Mouse (Mus musculus): ENCODE results near the gene Gfer.

DNA sequence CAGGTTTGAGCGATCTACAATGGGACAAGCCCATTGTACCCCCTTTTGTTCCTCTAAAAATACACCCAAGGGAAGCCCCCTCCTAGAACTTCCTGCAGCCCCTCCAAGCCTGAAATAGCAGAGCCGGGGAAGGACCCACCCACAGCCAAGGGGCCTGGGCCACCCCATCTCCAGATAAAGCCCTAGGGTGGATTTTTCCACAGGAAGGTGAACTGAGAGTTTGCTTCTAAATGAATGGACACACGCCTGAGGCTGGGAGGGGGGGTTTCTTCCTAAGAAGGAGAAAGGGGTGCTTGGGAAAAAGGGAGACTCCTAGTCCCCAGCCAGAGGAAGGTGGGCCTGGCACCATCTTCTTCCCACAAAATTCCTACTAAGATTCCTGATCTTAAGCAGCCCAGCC lies 50.0 kb downstream of the Gfer start:
- TF ChIP-seq CTCF (IDR thresholded peaks at IDR 0.05; ENCODE audit: low read depth, low read length) (no peak), POLR2A (IDR thresholded peaks at IDR 0.05; ENCODE audit: extremely low read depth, insufficient read depth, low read length) (no peak)

All from liver, adult 2 months (tissue).